Mouse (Mus musculus): ENCODE results near the gene Efcab14.

Gene Efcab14

DNA sequence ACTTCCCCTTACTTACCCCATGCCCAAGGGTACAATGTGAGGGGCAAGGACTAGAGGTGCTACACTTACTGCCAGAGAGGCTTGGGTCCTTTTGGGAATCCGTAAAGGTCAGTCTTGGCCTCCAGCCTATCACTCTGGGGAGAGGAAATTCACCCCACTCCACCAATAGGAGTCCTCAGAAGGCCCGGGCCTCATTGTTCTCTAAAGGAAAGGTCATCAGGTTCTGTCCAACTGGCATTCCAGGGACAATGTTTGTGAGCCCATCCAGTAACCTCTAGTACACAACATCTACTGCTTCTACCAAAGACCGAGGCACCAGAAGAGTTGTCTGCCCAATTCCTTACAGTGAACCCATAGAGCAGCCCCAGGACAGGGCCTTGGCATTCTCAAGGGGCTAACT is 43.4 kb downstream of the Efcab14 start, which contains the start of gene Tex38:
Gene Tex38, minus strand, starts transcription at position 101 of the 400 bp plus-strand sequence.
- DNase-seq: no peak

DNA sequence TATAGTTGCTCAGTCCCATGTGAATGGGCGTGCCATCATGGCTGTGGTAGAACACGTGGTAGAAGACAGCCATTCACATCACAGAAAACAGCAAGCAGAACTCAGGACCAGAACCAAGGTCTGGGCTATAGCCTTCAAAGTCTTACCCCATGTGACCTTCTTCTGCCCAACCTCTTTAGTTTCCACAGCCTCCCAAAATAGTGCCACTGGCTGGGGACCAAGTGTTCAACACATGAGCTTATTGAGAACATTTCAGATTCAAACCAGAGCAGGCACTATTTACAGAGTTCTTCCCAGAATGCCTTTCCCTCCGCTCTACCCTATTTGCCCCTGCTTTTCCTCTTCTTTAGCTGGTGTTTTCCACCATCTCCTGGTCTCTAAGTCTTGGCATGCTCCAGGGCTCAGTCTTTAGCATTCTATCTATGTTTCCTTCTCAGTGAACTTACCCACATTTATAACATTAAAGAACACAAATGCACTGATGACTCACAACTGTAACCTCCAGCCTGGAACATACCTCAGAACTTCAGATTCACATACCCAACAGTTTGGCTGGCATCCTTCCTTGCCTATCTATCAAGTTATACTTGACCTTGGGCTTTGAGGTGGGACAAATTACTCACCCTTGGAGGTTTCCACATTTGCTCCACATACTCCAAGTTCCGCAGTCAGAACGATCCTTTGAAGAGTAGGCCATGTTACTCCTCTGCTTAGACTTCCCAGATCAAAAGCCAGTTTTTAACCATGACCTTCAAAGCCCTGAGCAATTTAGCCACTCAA is 44.7 kb downstream of the Efcab14 start:
- DNase-seq: no peak

DNA sequence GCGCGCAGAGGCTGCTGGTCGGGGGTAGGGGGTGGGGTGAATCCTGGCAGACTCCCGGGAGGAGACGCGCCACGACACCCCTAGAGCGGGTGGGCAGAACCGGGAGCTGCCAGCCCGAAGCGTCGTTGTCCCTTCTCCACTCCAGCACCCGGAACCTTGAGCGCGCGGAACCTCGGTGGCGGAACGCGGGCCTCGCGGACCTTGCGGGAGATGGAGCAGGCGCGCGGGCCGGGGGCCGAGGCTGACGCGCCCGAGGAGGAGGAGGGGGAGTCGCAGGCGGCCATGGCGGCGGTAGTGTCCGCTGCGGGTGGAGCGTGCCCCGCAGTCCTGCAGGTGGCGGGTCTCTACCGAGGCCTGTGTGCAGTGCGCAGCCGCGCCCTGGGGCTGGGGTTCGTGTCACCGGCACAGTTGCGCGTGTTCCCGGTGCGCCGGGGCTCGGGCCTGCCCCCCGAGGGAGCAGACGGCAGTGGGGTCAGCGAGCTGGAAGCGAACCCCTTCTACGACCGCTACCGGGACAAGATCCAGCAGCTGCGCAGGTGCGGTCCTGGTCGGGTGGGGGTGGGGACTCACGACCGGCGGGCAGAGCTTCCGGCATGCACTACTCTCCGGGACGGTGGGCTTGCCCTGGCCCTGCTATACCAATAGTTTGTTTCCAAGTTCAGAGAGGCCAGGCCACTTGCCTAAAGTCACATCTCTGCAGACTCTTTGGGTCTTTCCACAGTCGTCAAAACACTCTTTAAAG is 47.4 kb downstream of the Efcab14 start, which contains the start of gene Atpaf1:
Gene Atpaf1, plus strand, starts transcription at position 44 of the 742 bp plus-strand sequence.
- peak; percentile 86 for DNase-seq

DNA sequence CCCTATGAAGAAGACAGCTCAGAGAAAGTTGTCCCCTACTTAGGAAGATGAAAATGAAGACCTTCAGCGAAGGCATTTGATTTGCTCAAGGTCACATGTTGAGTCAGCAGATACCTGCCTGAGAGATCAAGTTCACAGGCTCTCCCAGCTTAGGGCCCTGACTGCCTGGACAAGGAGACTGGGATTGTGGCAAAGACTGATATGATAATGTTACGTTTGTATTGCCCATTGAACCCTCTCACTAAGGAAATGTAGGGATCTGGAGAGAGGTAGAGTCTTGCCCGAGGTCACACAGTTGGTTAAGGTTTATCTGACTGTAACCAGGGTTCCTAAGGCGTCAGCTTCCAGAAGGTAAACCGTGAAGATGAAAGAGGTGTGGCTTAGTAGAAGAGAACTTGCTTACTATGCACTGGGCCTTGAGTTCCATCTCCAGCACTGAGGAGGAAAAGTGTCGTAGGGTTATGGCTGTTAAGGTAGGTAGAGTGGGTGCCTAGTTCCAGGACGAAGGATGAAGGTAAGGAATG is 48.0 kb downstream of the Efcab14 start:
- DNase-seq: no peak

DNA sequence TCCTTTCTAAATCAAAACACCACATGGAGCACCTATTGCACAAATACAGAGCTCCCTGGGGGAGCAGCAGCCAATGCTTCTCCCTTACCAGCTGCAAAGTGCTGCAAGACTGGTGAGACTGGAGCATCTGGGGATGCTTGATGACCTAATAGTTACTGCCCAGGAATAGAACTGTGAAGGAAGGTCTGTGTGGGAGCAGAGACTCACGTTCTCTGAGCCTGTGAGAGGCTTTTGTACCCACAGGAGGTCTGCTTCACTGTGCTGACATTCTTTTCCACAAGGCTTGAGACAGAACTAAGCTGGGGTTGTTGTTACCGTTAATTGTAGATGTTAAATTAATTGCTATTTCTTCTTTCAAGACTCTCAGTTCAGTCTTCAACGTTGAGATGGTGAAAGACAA is 53.3 kb downstream of the Efcab14 start:
- DNase-seq: no peak

DNA sequence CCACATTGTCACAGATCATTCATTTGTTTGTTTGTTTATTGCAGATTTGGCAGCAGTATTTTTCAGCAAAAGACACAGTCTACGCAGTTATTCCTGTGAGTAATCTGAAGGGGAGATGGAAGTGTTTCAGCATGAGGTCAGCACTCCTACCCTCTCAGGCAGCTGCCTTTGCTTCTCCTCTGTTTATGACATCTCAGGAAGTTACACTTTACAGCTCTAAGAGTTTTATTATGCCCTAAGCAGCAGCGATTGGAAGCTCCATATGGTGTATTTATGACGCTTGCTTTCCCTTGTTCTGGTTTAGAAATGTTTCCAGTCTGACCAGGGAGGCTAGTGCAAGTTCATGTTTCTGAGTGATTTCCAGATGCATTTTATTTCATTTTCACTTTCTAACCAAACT is 57.8 kb downstream of the Efcab14 start:
- DNase-seq: no peak

DNA sequence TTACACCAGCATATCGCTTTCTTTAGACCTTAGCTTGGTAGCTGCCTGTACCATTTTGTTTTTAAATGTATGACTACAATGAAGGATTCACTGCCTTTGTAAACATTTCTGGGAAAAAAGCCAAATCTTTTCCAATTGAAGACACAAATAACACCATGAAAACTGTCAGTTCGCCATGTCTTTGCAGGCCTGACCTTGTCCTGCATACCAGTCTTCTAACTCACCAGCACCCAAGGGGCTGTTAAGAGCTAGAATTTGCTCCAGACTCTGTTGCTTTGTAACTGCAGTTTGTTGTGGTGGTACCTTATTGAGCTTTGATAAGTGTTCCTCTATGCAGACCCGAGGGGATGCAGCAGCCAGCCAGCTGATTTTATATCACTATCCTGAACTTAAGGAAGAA is 62.4 kb downstream of the Efcab14 start:
- DNase-seq: no peak

DNA sequence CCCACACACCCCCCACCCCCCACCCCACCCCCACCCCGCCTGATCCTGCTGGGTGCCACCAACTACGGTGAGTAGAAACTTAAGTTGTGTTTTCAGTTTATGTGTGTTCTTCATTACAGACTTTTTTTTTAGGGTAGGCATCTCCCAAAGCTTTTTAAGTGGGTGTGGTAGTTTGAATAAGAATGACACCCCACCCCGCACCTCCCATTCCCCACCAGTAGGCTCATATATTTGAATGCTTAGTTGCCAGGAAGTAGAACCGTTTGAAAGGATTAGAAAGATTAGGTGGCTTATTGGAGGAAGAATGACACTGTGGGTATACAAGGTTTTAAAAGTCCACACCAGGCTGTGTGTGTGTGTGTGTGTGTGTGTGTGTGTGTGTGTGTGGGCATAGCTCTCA is 74.8 kb downstream of the Efcab14 start:
- DNase-seq: no peak

DNA sequence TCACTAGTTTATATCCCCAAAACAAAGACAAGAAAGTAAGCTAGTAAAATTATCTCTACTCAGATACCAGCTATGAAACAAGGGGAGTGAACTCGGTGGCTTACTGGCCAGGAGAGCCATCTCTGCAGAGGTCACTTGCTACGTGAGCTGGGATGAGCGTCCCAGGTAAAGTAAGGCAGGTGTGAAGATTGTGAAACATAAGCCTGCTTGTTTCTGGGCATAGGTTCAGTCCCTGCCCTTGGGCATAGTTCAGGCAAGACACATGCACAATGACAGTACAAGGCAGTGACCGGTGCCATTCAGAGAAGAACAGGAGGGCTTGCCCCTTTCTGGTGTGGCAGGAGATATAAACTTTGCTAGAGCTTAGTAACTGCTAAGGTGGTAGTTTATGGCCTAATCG is 78.1 kb downstream of the Efcab14 start:
- DNase-seq: no peak

DNA sequence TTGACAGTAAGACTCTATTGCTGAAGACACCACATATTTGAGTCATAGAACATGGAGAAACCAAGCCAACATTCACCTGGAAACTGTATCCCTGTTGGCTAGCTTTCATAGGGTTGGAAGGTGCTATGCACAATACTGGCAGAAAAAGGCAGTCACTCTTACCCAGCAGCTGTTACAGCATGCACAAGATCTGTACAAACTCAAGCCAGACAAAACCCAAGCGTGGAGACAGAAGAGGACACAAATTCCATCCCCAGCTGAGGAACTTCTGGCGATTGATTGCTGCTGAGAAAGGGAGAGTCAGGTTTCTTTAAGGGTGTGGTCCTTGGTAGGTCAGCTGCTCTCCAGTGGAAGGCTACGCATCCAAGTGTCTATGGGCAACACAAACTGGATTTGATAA is 82.7 kb downstream of the Efcab14 start:
- DNase-seq: no peak

DNA sequence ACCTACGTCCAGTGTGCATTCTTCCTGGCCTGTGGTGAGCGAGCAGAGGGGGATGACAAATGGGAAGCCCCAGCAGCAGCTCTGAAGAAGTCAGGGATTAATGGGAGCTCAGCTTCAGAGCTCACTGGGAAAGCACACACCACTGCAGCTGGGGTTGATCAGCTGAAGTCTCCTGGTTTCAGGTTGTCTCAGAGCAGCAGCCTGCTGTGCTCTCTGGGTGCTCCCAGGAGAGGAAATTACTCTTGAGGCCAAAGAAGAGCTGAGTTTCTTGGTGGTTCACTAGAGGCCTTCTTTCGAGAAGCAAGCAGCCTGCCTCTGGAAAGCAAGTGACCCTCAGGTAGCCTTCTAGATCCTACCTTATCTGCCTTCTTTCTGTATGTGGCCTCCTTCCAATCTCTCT is 83.4 kb downstream of the Efcab14 start:
- no peak for DNase-seq

DNA sequence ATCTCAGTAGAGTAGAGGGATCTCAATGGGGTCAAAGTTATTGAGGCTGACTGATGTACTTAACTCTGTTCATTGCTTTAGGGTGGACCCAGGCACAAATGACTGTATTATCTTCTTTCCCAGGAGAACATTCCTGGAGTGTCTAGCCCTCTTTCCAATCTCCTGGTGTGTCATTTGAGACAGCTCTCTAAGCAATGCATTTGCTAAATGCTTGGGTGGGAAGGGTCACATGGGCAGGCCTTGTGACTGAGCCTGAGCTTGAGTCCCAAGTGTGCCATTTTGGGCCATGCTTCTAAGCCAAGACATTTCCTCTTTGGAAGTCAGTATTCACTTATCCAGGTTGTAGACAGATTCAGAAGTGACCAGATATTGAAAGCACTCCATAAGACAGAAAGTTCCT is 83.9 kb downstream of the Efcab14 start:
- DNase-seq: no peak

DNA sequence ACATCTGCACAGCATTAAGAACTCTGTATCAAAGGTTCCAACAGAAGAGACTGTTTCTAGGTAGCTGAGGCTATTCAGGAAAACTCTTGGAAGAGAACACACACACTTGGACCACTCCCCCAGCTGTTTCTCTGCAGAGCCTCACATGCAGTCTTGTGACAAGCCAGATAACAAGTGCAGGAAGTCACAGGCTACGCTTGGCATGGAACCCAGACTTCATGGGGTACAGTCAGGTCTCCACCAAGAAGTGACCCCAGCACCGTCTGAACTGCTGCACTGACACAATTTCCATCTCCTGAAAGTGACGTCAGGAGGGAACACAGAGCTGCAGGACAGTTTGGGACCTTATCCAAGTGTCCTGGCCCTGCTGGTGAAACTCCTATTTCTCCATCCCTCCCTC is 84.4 kb downstream of the Efcab14 start:
- DNase-seq: no peak

DNA sequence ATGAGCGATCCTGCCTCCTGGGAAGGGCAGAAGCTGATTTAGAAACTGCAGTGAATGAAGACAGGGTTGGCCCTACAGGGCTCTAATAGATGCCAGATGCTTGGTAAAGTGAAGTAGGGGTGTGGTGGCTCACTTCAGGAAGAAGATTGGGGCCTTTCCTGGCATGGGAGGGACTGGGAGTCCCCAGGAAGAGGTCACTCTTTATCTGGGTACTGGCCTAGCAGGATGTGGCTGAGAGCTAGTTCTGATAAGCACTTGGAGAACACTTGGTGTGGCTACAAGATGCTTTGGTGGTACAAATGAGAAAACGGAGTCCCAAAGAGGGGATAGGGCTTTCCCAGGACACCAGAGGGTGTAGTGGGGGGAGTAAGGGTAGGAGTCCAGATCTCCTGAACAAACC is 86.6 kb downstream of the Efcab14 start:
- no peak for DNase-seq

DNA sequence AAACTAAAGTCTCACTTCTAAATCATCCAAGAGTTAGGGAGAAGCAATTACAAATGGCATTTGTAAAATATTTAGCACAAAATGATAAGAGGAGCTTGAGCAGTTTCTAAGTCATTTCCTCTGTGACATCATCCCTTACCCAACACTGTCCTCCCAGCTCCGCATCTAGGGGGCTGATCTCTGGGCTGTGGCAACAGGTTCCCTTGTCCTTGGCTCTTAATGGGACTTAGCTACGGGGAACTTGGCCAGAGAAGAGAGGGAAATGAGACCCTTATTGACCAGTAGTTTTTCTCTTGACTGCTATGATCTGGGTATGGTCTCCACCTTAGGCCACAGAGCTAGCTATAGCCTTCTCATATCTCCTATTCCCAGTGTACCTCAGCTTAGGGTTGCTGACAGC is 87.7 kb downstream of the Efcab14 start:
- no peak for DNase-seq

All from thymus, postnatal 4 days (tissue).